Mouse (Mus musculus) induced T-regulatory cell, adult 2 months (primary cell): ENCODE measurements around the gene Ccne1.

Experiments used
- DNase-seq: peaks from one replicate; pipeline ENCODE4 v3.0.0-alpha.2; 2012; ENCODE audit warnings: low read depth

Gene Ccne1

DNA sequence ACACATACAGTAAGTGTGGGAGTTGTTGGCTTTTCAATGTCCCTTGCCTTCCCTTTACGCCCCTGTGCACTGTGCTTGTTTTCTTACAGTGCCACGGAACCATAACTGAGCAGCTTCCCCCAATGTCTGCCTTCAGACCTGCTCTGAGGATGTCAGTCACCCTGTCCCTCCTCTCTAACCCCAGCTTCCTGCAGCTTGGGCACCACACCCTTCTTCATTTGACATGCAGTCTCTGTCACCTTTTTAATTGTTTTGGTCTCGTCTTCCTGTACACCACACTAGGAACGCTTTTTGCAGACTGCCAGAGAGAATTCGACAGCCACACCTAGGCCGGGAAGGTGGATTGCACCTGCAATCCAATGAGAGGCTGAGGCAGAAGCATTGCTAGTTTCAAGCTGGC is 13.0 kb downstream of the Ccne1 start:
- peak; percentile 76 for DNase-seq

DNA sequence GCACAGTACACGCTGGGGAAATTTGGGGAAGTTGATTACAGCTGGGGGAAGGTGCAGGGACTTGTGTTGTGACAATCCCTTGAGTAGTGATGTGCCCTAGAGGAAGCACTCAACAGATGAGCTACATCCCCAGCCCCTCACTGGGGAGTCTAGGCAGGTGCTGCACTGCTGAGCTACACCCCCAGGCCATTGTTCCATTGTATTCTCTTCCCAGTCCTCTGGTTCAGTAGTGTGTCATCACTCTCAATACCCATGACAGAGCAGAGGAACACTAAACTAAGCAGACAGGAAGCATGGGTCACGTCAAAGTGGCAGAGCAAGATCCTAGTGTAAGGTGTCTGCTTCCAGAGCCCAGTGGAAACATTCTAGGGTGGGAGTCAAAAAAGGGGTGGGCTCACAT is 14.2 kb downstream of the Ccne1 start:
- DNase-seq, result no peak

DNA sequence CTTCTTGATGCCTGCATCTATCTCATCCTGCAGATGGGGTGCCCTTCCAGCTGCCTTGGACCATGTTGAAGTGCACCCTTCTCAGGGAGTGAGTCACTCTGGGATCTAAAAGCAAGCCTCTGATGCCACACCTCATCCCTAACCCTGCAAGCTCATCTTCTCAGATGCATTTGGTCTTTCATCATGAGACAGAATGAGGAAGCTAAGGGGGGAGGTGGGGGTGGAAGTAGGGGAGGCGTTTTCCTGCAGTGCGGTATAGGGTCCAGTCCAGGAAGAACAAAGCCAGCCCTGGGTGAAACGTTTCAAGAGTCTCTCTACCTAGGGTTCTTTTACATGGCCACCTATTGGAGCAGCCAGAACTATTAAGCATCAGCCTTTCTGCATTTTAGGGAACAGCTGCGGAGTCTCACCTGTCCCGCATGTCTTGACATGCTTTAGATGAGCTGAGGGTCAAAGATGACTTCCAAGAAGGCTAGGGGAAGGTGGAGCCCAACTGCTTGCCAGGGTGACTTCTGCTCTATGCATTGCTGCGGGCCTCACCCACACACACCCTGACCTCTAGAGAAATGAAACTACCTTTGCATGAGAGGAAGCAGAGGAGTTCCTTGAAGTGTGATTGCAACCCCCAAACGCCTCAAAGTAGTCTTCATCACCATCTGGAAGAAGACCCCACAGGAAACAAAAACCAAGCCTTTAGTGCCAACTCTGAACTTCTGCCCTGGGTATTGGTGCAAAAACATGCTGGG is 17.2 kb downstream of the Ccne1 start:
- peak; percentile 63 for DNase-seq

- peak; percentile 71 for DNase-seq
Observed at GRCm38 (mm10) chr7:38088456-38088855, 18.9 kb downstream of the Ccne1 start.

DNA sequence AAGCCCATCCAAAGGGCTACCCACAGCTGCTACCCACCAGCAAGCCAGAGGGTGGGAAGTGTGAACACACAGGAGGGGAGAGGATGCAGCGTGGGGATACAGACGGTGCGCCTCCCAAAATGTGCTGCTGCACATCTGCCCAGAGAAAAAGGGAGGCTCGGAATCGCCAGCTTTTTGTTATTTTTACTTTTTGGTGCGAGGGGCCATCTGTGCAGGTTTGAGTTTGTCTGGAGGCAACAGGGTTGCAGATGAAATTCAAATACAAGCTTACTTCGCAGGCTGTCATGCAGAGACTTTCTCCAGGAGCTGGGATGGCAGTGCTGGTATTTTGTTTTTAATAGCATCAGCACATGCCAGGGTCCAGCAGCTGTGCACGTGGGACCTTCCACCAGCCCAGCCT is 19.5 kb downstream of the Ccne1 start:
- DNase-seq, result no peak

GRCm38 (mm10) chr7:38086401-38086800 is 20.9 kb downstream of the Ccne1 start:
- no peak for DNase-seq

DNA sequence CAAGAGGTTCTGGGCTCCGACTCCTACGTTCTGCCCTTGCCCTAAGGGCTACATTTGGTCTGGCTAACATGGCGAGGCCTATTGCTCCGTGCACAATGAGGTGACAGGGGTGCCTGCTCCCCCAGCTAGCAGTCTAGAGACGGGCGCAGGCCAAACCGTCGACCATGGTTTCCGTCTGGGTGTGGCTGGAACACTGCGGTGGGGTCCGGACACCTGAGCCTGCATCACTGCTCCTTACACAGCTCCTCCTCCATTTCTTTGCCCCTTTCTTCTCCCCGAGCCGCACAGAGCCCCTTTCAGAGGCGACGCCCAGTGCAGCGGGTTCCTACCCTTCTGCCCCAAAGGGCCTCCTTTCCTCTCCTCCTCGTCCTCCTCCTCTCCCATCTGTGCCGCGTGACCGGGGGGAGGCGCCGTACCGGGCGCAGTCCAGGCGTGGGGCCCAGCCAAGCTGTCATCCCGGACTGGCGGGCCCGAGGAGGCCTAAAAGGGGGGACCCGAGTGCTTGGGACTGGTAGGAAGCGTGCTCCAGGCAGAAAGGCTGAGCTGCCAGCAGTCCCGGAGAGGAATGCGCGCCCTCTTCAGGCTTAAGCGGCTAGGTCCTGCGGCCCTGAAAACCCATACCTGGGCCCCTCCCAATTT is 21.6 kb downstream of the Ccne1 start:
- peak; percentile 75 for DNase-seq

- DNase-seq, result peak; percentile 100
Observed at GRCm38 (mm10) chr7:38084778-38085572, 22.4 kb downstream of the Ccne1 start.

GRCm38 (mm10) chr7:38082971-38083370 is 24.4 kb downstream of the Ccne1 start:
- no peak for DNase-seq

DNA sequence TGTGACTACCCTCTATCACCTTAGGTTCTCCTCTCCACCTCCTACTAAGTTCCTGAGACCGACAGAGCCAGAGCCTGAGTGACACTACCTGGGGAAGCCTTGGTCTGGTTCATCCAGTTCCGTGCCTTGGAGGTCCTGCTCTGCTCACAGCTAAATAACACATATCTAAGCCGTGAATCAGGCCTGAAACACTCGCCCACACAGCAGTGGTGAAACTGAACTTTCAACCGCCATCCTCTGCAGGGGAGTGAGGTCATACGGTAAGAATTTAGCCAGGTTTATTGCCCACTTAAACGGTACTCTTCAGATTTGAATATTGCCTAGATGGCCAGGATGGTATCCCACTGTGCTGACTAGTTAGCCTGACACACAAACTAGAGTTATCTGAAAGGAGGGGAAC is 30.1 kb downstream of the Ccne1 start:
- DNase-seq, result peak; percentile 39

DNA sequence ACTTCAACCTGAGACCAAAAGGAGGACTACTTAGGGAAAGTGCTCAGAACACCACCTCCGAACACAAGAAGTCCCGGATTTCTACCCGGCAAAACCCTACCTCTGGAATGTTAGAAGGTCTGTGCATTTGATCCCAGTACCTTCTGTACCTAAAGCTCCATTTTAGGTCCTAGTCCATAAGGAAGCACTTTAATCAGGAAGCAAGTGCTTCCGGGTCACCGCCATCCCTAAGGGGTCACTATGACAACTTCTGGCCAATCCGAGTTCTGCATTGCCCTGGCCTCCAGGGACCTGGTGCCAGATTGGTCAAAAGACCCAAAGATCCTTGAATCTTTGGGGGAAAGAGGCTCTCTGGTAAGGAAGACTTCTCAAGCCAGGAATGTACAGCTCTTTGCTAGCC is 31.8 kb downstream of the Ccne1 start:
- DNase-seq, result no peak

GRCm38 (mm10) chr7:38074920-38075319 is 32.4 kb downstream of the Ccne1 start:
- DNase-seq, result no peak

- DNase-seq, result no peak
Observed at GRCm38 (mm10) chr7:38074514-38074913, 32.8 kb downstream of the Ccne1 start.

GRCm38 (mm10) chr7:38073782-38074181 is 33.6 kb downstream of the Ccne1 start:
- peak; percentile 68 for DNase-seq

DNA sequence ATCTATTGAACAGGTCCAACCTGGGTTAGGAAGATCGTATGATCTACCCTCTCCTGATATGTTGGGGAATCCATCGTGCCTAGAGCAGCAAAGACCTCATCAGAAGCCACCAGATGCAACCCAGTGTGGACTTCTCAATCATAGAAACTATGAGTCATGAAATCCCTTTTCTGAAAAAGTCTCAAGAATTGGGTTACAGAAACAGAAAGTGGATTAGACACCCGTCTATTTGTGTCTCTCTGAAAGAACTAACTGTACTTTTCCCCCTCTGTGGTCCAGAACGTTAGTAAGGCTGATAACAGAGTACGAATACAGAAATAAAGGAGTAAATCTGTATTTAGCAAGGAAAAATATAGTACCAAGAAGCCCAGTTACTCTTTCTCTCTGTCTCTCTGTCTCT is 36.3 kb downstream of the Ccne1 start:
- DNase-seq, result peak; percentile 41

GRCm38 (mm10) chr7:38070663-38071062 is 36.7 kb downstream of the Ccne1 start:
- DNase-seq, result no peak

- DNase-seq, result no peak
Observed at GRCm38 (mm10) chr7:38064431-38064830, 42.9 kb downstream of the Ccne1 start.

- DNase-seq, result peak; percentile 89
Observed at GRCm38 (mm10) chr7:38061060-38061970, 46.0 kb downstream of the Ccne1 start.

- no peak for DNase-seq
Observed at GRCm38 (mm10) chr7:38059636-38060330, 47.6 kb downstream of the Ccne1 start.

DNA sequence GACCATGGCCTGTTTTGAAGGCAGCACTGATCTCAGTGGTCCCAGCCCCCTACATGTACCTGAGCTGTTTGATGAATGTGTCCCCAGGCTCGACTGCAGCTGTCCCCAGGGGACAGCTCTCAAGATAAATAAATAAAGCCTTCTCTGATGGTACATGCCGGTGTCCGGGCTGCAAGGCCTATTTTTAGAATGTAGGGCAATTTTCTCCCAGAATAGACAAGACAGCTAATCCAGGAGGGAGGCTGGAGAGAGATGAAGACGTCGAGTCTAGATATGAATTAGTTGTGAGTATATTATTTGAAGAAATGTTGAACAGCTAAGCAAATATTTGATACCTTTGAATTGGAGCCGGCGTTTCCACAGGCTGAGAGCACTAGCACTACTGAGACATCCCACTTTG is 48.2 kb downstream of the Ccne1 start:
- DNase-seq, result no peak

DNA sequence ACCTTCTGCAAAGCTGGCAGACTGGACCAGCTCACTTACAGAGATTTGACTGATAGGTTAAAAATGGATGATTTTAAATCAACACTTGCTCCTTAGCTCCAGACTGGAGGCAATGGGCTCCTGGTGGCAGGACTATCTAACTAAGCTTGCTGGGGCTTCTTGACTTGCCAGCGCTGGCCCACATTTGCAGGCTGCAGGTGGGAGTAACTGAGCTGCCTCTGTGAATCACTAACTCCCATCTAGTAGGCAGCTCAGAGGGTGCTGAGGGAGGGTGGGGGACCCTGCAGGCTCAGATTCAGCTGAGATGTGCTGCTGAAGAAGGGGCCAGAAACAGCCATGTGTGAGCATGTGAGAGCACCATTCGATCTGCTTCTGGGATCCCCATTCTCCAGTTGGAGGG is 51.3 kb downstream of the Ccne1 start:
- no peak for DNase-seq
